Mouse (Mus musculus): ENCODE results near the gene Kansl1. TPM values are rescaled to one million over a fixed set of nuclear protein-coding genes. Genes with fewer than 3 reads are reported as not detected.

Kansl1 gene
- polyA plus RNA-seq, 1 experiment from 2014 or later = 33.6 TPM

GRCm38 (mm10) chr11:104331208-104331607, 137.5 kb downstream of the Kansl1 start:
- no peak overlapping the region for H3K27ac ChIP-seq (replicated peaks; ENCODE audit: low read depth, low read length)
- peaks cover 17% of the 10 kb centered on the region for H3K36me3 ChIP-seq (ENCODE audit: control insufficient read depth, insufficient read depth, low read length)
- no peak overlapping the region for H3K4me2 ChIP-seq (ENCODE audit: low read depth, severe bottlenecking)
- no peaks in the 10 kb centered on the region for H3K9me3 ChIP-seq (ENCODE audit: control insufficient read depth, low read length)
- no peak overlapping the region for H3K4me3 ChIP-seq (ENCODE audit: low read depth, low read length)
- H3K4me1 ChIP-seq (ENCODE audit: control insufficient read depth, insufficient read depth, low read length) = no peaks in the 10 kb centered on the region
- H3K9ac ChIP-seq (ENCODE audit: low read length) = no peak overlapping the region
- DNase-seq (ENCODE audit: low spot score) (no peak), ATAC-seq (ENCODE audit: insufficient number of reproducible peaks, low FRiP score, low TSS enrichment, low read depth) (no peak)
- no peaks in the 10 kb centered on the region for H3K27me3 ChIP-seq (ENCODE audit: control insufficient read depth, insufficient read depth, low read length)
- WGBS = 92% methylated on average over 3 of the region's 3 CpGs

- no peak overlapping the region for H3K4me3 ChIP-seq (ENCODE audit: low read depth, low read length)
- DNase-seq (ENCODE audit: low spot score) (no peak), ATAC-seq (ENCODE audit: insufficient number of reproducible peaks, low FRiP score, low TSS enrichment, low read depth) (no peak)
- H3K9me3 ChIP-seq (ENCODE audit: control insufficient read depth, low read length) = no peaks in the 10 kb centered on the region
- no peaks in the 10 kb centered on the region for H3K4me1 ChIP-seq (ENCODE audit: control insufficient read depth, insufficient read depth, low read length)
- 0 out of 2 replicates have a peak overlapping the region, but pooled peaks have one; percentile 15 for H3K27ac ChIP-seq (replicated peaks; ENCODE audit: low read depth, low read length)
- no peaks in the 10 kb centered on the region for H3K27me3 ChIP-seq (ENCODE audit: control insufficient read depth, insufficient read depth, low read length)
- no peak overlapping the region for H3K9ac ChIP-seq (ENCODE audit: low read length)
- WGBS = 84% methylated on average over 4 of the region's 4 CpGs
- H3K4me2 ChIP-seq (ENCODE audit: low read depth, severe bottlenecking) = no peak overlapping the region
- H3K36me3 ChIP-seq (ENCODE audit: control insufficient read depth, insufficient read depth, low read length) = peaks cover 10% of the 10 kb centered on the region
Observed at GRCm38 (mm10) chr11:104330151-104330550, 138.5 kb downstream of the Kansl1 start.

GRCm38 (mm10) chr11:104329185-104329926, 139.3 kb downstream of the Kansl1 start:
- Histone ChIP-seq H3K4me3 (ENCODE audit: low read depth, low read length) (no peak overlapping the region), H3K27ac (replicated peaks; ENCODE audit: low read depth, low read length) (no peak overlapping the region), H3K4me1 (ENCODE audit: control insufficient read depth, insufficient read depth, low read length) (no peaks in the 10 kb centered on the region), H3K9ac (ENCODE audit: low read length) (no peak overlapping the region), H3K27me3 (ENCODE audit: control insufficient read depth, insufficient read depth, low read length) (no peaks in the 10 kb centered on the region), H3K4me2 (ENCODE audit: low read depth, severe bottlenecking) (no peak overlapping the region), H3K36me3 (ENCODE audit: control insufficient read depth, insufficient read depth, low read length) (peaks cover 4% of the 10 kb centered on the region; the same call in 1 of the 2 replicates), H3K9me3 (ENCODE audit: control insufficient read depth, low read length) (no peaks in the 10 kb centered on the region)
- no peak for DNase-seq (ENCODE audit: low spot score)
- ATAC-seq (ENCODE audit: insufficient number of reproducible peaks, low FRiP score, low TSS enrichment, low read depth) = no peak
- 87% methylated on average over 11 of the region's 11 CpGs for WGBS

DNA sequence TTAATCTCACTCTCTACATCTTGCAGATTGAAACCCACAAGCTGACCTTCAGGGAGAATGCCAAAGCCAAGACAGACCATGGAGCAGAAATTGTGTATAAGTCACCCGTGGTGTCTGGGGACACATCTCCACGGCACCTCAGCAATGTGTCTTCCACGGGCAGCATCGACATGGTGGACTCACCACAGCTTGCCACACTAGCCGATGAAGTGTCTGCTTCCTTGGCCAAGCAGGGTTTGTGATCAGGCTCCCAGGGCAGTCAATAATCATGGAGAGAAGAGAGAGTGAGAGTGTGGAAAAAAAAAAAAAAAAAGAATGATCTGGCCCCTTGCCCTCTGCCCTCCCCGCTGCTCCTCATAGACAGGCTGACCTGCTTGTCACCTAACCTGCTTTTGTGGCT, 140.7 kb downstream of the Kansl1 start:
- Histone ChIP-seq H3K9ac (ENCODE audit: low read length) (no peak overlapping the region), H3K4me2 (ENCODE audit: low read depth, severe bottlenecking) (no peak overlapping the region), H3K27me3 (ENCODE audit: control insufficient read depth, insufficient read depth, low read length) (no peaks in the 10 kb centered on the region), H3K9me3 (ENCODE audit: control insufficient read depth, low read length) (no peaks in the 10 kb centered on the region), H3K36me3 (ENCODE audit: control insufficient read depth, insufficient read depth, low read length) (peaks cover 3% of the 10 kb centered on the region; the same call in 1 of the 2 replicates), H3K4me3 (ENCODE audit: low read depth, low read length) (no peak overlapping the region), H3K27ac (replicated peaks; ENCODE audit: low read depth, low read length) (no peak overlapping the region), H3K4me1 (ENCODE audit: control insufficient read depth, insufficient read depth, low read length) (no peaks in the 10 kb centered on the region)
- ATAC-seq (ENCODE audit: insufficient number of reproducible peaks, low FRiP score, low TSS enrichment, low read depth) (no peak), DNase-seq (ENCODE audit: low spot score) (no peak)
- WGBS = 88% methylated on average over 6 of the region's 6 CpGs

DNA sequence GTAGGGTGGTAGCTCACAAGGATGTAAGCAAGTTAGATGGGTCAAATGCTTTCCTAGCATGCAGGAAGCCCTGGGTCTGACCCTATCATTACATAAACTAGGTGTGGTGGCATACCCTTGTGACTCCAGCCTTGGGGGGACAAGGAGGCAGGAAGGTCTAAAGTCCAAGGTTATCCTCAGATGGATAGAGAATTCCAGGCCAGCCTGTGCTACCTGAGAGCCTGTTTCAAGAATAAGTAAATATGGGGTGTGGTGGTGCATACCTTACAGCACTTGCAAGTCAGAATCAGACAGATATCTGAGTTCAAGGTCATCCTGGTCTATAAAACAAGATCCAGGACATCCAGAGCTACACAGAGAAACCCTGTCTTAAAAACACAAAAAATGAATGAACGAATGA, 141.2 kb downstream of the Kansl1 start:
- WGBS = 100% methylated on average over 1 of the region's 1 CpGs
- no peak overlapping the region for H3K9ac ChIP-seq (ENCODE audit: low read length)
- H3K4me2 ChIP-seq (ENCODE audit: low read depth, severe bottlenecking) = no peak overlapping the region
- H3K4me3 ChIP-seq (ENCODE audit: low read depth, low read length) = no peak overlapping the region
- DNase-seq (ENCODE audit: low spot score) = no peak
- no peak for ATAC-seq (ENCODE audit: insufficient number of reproducible peaks, low FRiP score, low TSS enrichment, low read depth)
- H3K4me1 ChIP-seq (ENCODE audit: control insufficient read depth, insufficient read depth, low read length) = no peaks in the 10 kb centered on the region
- no peaks in the 10 kb centered on the region for H3K27me3 ChIP-seq (ENCODE audit: control insufficient read depth, insufficient read depth, low read length)
- H3K27ac ChIP-seq (replicated peaks; ENCODE audit: low read depth, low read length) = no peak overlapping the region
- no peaks in the 10 kb centered on the region for H3K9me3 ChIP-seq (ENCODE audit: control insufficient read depth, low read length)
- H3K36me3 ChIP-seq (ENCODE audit: control insufficient read depth, insufficient read depth, low read length) = peaks cover 2% of the 10 kb centered on the region; the same call in 1 of the 2 replicates

- Histone ChIP-seq H3K27me3 (ENCODE audit: control insufficient read depth, insufficient read depth, low read length) (no peaks in the 10 kb centered on the region), H3K9me3 (ENCODE audit: control insufficient read depth, low read length) (no peaks in the 10 kb centered on the region), H3K4me3 (ENCODE audit: low read depth, low read length) (no peak overlapping the region), H3K9ac (ENCODE audit: low read length) (no peak overlapping the region), H3K36me3 (ENCODE audit: control insufficient read depth, insufficient read depth, low read length) (no peaks in the 10 kb centered on the region), H3K4me2 (ENCODE audit: low read depth, severe bottlenecking) (no peak overlapping the region), H3K4me1 (ENCODE audit: control insufficient read depth, insufficient read depth, low read length) (0 out of 2 replicates have a peak, but pooled peaks cover 6% of the 10 kb centered on the region), H3K27ac (replicated peaks; ENCODE audit: low read depth, low read length) (no peak overlapping the region)
- WGBS = 31% methylated on average over 4 of the region's 4 CpGs
- ATAC-seq (ENCODE audit: insufficient number of reproducible peaks, low FRiP score, low TSS enrichment, low read depth) (no peak), DNase-seq (ENCODE audit: low spot score) (no peak)
Observed at GRCm38 (mm10) chr11:104322142-104322541, 146.5 kb downstream of the Kansl1 start.

DNA sequence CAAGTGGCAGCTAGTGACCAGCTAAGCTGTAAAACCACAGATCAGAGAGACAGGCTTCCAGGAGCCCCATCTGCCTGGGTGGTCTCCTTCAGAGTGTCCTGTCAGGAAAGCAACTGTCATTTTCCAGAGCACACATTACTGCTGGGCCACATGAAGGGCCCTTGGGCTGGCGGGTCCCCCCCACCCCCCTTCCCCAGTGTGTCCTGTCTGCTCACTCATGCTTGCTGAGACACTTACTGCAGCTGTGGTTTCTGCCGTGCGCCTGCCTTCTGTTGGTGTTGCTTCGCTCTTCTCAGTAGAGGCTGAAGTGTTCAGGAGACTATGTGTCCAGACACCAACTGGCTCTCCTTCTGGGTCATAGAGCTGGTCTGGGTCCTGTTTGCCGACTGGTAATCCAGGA, 148.2 kb downstream of the Kansl1 start:
- Histone ChIP-seq H3K4me2 (ENCODE audit: low read depth, severe bottlenecking) (no peak overlapping the region), H3K27ac (replicated peaks; ENCODE audit: low read depth, low read length) (no peak overlapping the region), H3K4me3 (ENCODE audit: low read depth, low read length) (no peak overlapping the region), H3K9ac (ENCODE audit: low read length) (no peak overlapping the region), H3K27me3 (ENCODE audit: control insufficient read depth, insufficient read depth, low read length) (no peaks in the 10 kb centered on the region), H3K4me1 (ENCODE audit: control insufficient read depth, insufficient read depth, low read length) (0 out of 2 replicates have a peak, but pooled peaks cover 6% of the 10 kb centered on the region), H3K36me3 (ENCODE audit: control insufficient read depth, insufficient read depth, low read length) (no peaks in the 10 kb centered on the region), H3K9me3 (ENCODE audit: control insufficient read depth, low read length) (no peaks in the 10 kb centered on the region)
- no peak for ATAC-seq (ENCODE audit: insufficient number of reproducible peaks, low FRiP score, low TSS enrichment, low read depth)
- DNase-seq (ENCODE audit: low spot score) = no peak
- 29% methylated on average over 5 of the region's 5 CpGs for WGBS

- Histone ChIP-seq H3K27me3 (ENCODE audit: control insufficient read depth, insufficient read depth, low read length) (no peaks in the 10 kb centered on the region), H3K4me1 (ENCODE audit: control insufficient read depth, insufficient read depth, low read length) (0 out of 2 replicates have a peak, but pooled peaks cover 6% of the 10 kb centered on the region), H3K4me3 (ENCODE audit: low read depth, low read length) (peak overlapping the region; percentile 31), H3K9me3 (ENCODE audit: control insufficient read depth, low read length) (no peaks in the 10 kb centered on the region), H3K27ac (replicated peaks; ENCODE audit: low read depth, low read length) (no peak overlapping the region), H3K9ac (ENCODE audit: low read length) (peak overlapping the region; percentile 8), H3K4me2 (ENCODE audit: low read depth, severe bottlenecking) (peak overlapping the region; percentile 53), H3K36me3 (ENCODE audit: control insufficient read depth, insufficient read depth, low read length) (no peaks in the 10 kb centered on the region)
- DNase-seq (ENCODE audit: low spot score) = peak; percentile 69
- WGBS = under 1% methylated on average over 24 of the region's 24 CpGs
- peak; percentile 51; the same call in 1 of the 2 replicates for ATAC-seq (ENCODE audit: insufficient number of reproducible peaks, low FRiP score, low TSS enrichment, low read depth)
Observed at GRCm38 (mm10) chr11:104318940-104319781, 149.5 kb downstream of the Kansl1 start.
